Mouse (Mus musculus) liver, embryonic 16.5 days (tissue): ENCODE data around the gene Elk4. TPM values are rescaled to one million over a fixed set of nuclear protein-coding genes. Genes with fewer than 3 reads are reported as not detected.

Experiments
- ATAC-seq: fragments of 200-750 bp; cut with Nextera tagmentation; 2 replicates; pipeline ENCODE4 v1.8.0; 2017; ENCODE audit warnings: low read depth, mild to moderate bottlenecking, moderate number of reproducible peaks, moderate library complexity
- H3K27ac ChIP-seq: fragments of 300-500 bp; sonication (generic); 2 replicates; pipeline ENCODE4 v1.5.1; 2014; ENCODE audit warnings: mild to moderate bottlenecking, low read length
- H3K27me3 ChIP-seq: fragments of 300-500 bp; sonication (generic); 2 replicates; pipeline ENCODE4 v1.6.1; 2014; ENCODE audit warnings: low read depth, low read length, mixed read lengths; ENCODE audit not compliant: control insufficient read depth, insufficient read depth
- H3K36me3 ChIP-seq: fragments of 300-500 bp; sonication (generic); 2 replicates; pipeline ENCODE4 v1.6.1; 2014; ENCODE audit warnings: mild to moderate bottlenecking; ENCODE audit not compliant: control insufficient read depth, insufficient read depth
- H3K4me1 ChIP-seq: fragments of 300-500 bp; sonication (generic); 2 replicates; pipeline ENCODE4 v1.6.1; 2014; ENCODE audit warnings: low read depth, low read length, mixed read lengths; ENCODE audit not compliant: control insufficient read depth
- H3K4me2 ChIP-seq: fragments of 300-500 bp; sonication (generic); 2 replicates; pipeline ENCODE4 v1.6.1; 2014; ENCODE audit warnings: low read depth, low read length, mixed read lengths
- H3K4me3 ChIP-seq: fragments of 300-500 bp; sonication (generic); 2 replicates; pipeline ENCODE4 v1.5.1; 2014; ENCODE audit warnings: low read depth, mild to moderate bottlenecking, low read length
- H3K9ac ChIP-seq: fragments of 300-500 bp; sonication (generic); 2 replicates; pipeline ENCODE4 v1.6.1; 2014; ENCODE audit warnings: low read depth, low read length
- H3K9me3 ChIP-seq: fragments of 300-500 bp; sonication (generic); replicated peaks from 2 replicates; pipeline ENCODE4 v1.6.1; 2016; ENCODE audit warnings: low read length; ENCODE audit not compliant: control insufficient read depth
- WGBS: fragments of 180-500 bp; shearing (Covaris S2); extraction: QIAGEN DNeasy Blood & Tissue Kit; methylation state at CpG from one replicate; pipeline ENCODE4 v1.1.7; 2014; ENCODE audit not compliant: insufficient replicate concordance; 5-methylcytosine and 5-hydroxymethylcytosine counted together
- polyA plus RNA-seq: library from polyadenylated mRNA; unstranded; fragments of >200 nt; fragmentation: Nextera tagmentation; extraction: Ambion mirVana; gene quantifications from 2 replicates; pipeline ENCODE4 v1.2.1, GENCODE M21; 2015

Gene Elk4
- polyA plus RNA-seq = 8.6 and 10.0 TPM in 2 replicates

GRCm38 (mm10) chr1:132007282-132007815, at the start of gene Elk4:
Gene Elk4, plus strand, starts transcription at chr1:132007607.
- Histone ChIP-seq H3K27me3 (no peaks in the 10 kb centered on the region), H3K4me1 (peaks cover 35% of the 10 kb centered on the region), H3K4me3 (peak within 1 kb of the TSS; percentile 89), H3K27ac (peak within 1 kb of the TSS; percentile 98), H3K9ac (peak within 1 kb of the TSS; percentile 91), H3K4me2 (peak within 1 kb of the TSS; percentile 91), H3K36me3 (no peaks in the 10 kb centered on the region), H3K9me3 (no peaks in the 10 kb centered on the region)
- WGBS = under 1% methylated on average over 60 of the region's 61 CpGs
- ATAC-seq = peak; percentile 83

- Histone ChIP-seq H3K4me2 (no peak overlapping the region), H3K36me3 (no peaks in the 10 kb centered on the region), H3K9me3 (no peaks in the 10 kb centered on the region), H3K27me3 (peaks cover 32% of the 10 kb centered on the region), H3K9ac (no peak overlapping the region), H3K27ac (no peak overlapping the region), H3K4me3 (no peak overlapping the region), H3K4me1 (peaks cover 3% of the 10 kb centered on the region; the same call in 1 of the 2 replicates)
- no peak for ATAC-seq
- 50% methylated on average over 2 of the region's 2 CpGs for WGBS
Observed at GRCm38 (mm10) chr1:131961004-131961403, 46.4 kb upstream of the Elk4 start.

- Histone ChIP-seq H3K9me3 (no peaks in the 10 kb centered on the region), H3K4me3 (peak within 1 kb of the TSS; percentile 64), H3K27me3 (peaks cover 32% of the 10 kb centered on the region), H3K27ac (no peak within 1 kb of the TSS), H3K36me3 (no peaks in the 10 kb centered on the region), H3K9ac (peak within 1 kb of the TSS; percentile 55), H3K4me1 (peaks cover 3% of the 10 kb centered on the region; the same call in 1 of the 2 replicates), H3K4me2 (peak within 1 kb of the TSS; percentile 70)
- 1% methylated on average over 29 of the region's 35 CpGs for WGBS
- peak; percentile 62 for ATAC-seq
Observed at GRCm38 (mm10) chr1:131962606-131963084, 44.8 kb upstream of the Elk4 start, which contains the start of gene Slc45a3. Gene Slc45a3, plus strand, starts transcription at chr1:131962967.

- H3K9me3 ChIP-seq = no peaks in the 10 kb centered on the region
- peaks cover 32% of the 10 kb centered on the region for H3K27me3 ChIP-seq
- peak; percentile 53 for ATAC-seq
- H3K4me2 ChIP-seq = peak overlapping the region; percentile 70
- no peak overlapping the region for H3K27ac ChIP-seq
- no peaks in the 10 kb centered on the region for H3K36me3 ChIP-seq
- H3K4me1 ChIP-seq = peaks cover 3% of the 10 kb centered on the region; the same call in 1 of the 2 replicates
- peak overlapping the region; percentile 55 for H3K9ac ChIP-seq
- H3K4me3 ChIP-seq = peak overlapping the region; percentile 64
- WGBS = 0% methylated on average over 75 of the region's 76 CpGs
Observed at GRCm38 (mm10) chr1:131963085-131963951, 44.1 kb upstream of the Elk4 start.

GRCm38 (mm10) chr1:131964100-131964499, 43.3 kb upstream of the Elk4 start:
- H3K4me1 ChIP-seq = peaks cover 3% of the 10 kb centered on the region; the same call in 1 of the 2 replicates
- H3K27ac ChIP-seq = no peak overlapping the region
- H3K9me3 ChIP-seq = no peaks in the 10 kb centered on the region
- ATAC-seq = no peak
- peak overlapping the region; percentile 64; the same call in 1 of the 2 replicates for H3K4me3 ChIP-seq
- no peak overlapping the region for H3K9ac ChIP-seq
- H3K27me3 ChIP-seq = peaks cover 32% of the 10 kb centered on the region
- H3K36me3 ChIP-seq = no peaks in the 10 kb centered on the region
- 17% methylated on average over 5 of the region's 5 CpGs for WGBS
- peak overlapping the region; percentile 70; the same call in 1 of the 2 replicates for H3K4me2 ChIP-seq

GRCm38 (mm10) chr1:131964580-131964979, 42.8 kb upstream of the Elk4 start:
- H3K9ac ChIP-seq = no peak overlapping the region
- H3K27ac ChIP-seq = no peak overlapping the region
- peaks cover 32% of the 10 kb centered on the region for H3K27me3 ChIP-seq
- no peaks in the 10 kb centered on the region for H3K36me3 ChIP-seq
- WGBS = 70% methylated on average over 7 of the region's 7 CpGs
- no peaks in the 10 kb centered on the region for H3K9me3 ChIP-seq
- no peak for ATAC-seq
- no peak overlapping the region for H3K4me2 ChIP-seq
- peaks cover 3% of the 10 kb centered on the region; the same call in 1 of the 2 replicates for H3K4me1 ChIP-seq
- no peak overlapping the region for H3K4me3 ChIP-seq

GRCm38 (mm10) chr1:131965818-131966217, 41.6 kb upstream of the Elk4 start:
- Histone ChIP-seq H3K4me2 (no peak overlapping the region), H3K27me3 (peaks cover 32% of the 10 kb centered on the region), H3K9me3 (no peaks in the 10 kb centered on the region), H3K9ac (no peak overlapping the region), H3K36me3 (no peaks in the 10 kb centered on the region), H3K4me3 (no peak overlapping the region), H3K4me1 (peaks cover 10% of the 10 kb centered on the region), H3K27ac (no peak overlapping the region)
- ATAC-seq = no peak
- WGBS = 16% methylated on average over 5 of the region's 5 CpGs

- H3K27ac ChIP-seq = no peak overlapping the region
Observed at GRCm38 (mm10) chr1:131967336-131967735, 40.1 kb upstream of the Elk4 start.

More at GRCm38 (mm10) chr1:131967336-131967735, 40.1 kb upstream of the Elk4 start:
- no peak overlapping the region for H3K4me2 ChIP-seq
- ATAC-seq = no peak
- no peaks in the 10 kb centered on the region for H3K9me3 ChIP-seq
- H3K36me3 ChIP-seq = no peaks in the 10 kb centered on the region
- H3K4me3 ChIP-seq = no peak overlapping the region
- 41% methylated on average over 7 of the region's 7 CpGs for WGBS
- H3K27me3 ChIP-seq = peaks cover 26% of the 10 kb centered on the region
- peaks cover 14% of the 10 kb centered on the region for H3K4me1 ChIP-seq
- no peak overlapping the region for H3K9ac ChIP-seq
